Mouse (Mus musculus) brain, embryonic 18.5 days (tissue): ENCODE data around the gene Pde10a.

ENCODE experiments used
- DNase-seq: peaks from one replicate; pipeline ENCODE4 v3.0.0-alpha.2; 2012; ENCODE audit warnings: low read depth, low spot score

Gene Pde10a

GRCm38 (mm10) chr17:8892193-8892985 is 367.2 kb downstream of the Pde10a start:
- DNase-seq: no peak

GRCm38 (mm10) chr17:8895991-8896390 is 370.8 kb downstream of the Pde10a start:
- DNase-seq: no peak

- no peak for DNase-seq
These were observed 372.6 kb downstream of the Pde10a start for GRCm38 (mm10) chr17:8897749-8898148.

- no peak for DNase-seq
These were observed 373.0 kb downstream of the Pde10a start for GRCm38 (mm10) chr17:8898221-8898620.

DNA sequence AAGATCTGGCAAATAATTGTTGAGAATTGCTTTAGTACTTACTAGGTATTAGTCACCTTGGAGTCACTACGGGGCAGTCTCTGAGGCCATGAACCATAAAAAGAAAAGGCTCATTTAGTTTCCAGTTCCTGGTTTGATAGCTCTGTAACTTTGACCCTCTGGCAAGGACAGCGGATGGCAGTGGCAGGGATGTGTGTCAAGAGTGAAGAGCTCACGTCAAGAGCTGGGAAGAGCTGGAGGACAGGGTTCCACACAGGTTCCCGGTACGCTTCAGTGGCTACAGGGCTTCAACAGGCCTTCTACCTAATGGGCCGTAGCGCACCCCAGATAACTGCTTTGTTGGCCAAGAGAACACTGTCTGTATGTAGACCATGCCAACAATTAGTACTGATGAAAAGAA is 374.0 kb downstream of the Pde10a start:
- no peak for DNase-seq

DNA sequence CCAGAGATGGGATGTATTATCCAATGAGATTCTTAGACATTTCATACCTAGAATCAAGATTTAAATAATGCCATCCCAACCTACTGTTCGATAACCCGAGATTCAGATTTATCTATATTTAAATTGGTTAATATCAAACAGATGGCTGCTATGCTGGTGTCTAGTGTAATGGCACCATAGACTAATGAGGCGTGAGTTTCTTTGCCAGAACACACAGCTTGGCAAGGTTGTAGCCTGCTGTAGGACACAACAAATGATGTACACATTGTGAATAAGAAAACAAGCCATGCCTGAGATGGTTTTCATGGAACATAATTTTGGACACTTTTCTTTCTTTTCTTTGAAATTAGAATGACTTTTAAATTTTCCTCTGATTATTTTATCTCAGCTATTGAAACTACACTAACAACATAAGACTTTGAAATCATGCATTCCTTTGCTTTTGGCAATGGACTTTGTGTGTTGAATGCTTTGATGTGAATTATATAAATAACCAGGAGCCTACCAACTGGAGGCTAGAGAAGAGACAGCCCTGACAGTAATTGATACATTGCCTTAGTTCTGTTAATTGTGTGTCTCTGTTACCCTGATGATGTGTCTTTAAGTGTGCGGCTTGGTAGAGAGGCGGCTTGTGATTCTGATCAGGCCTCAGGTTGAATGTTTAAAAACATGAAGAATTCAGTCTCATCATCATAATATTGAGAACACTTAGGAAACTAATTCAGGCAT is 378.5 kb downstream of the Pde10a start:
- no peak for DNase-seq

DNA sequence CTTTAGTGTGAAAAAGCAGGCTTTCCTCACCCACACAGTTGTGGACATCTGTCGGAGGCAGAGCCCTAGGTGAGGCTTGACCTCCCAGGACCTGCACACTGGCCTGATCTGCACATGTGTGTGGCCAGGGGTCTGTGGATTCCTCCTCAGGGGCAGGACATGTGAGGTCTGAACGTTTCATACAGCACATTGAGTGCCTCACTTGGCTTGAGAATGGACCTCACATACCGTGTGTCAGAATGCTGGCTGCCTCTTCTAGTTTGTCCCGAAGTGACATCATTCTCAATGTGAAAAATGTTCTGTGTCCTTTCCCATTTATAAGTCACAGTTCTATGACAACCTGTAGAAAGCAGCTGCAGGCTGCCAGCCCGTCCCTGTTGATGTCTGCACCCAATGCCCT is 385.4 kb downstream of the Pde10a start:
- no peak for DNase-seq

DNA sequence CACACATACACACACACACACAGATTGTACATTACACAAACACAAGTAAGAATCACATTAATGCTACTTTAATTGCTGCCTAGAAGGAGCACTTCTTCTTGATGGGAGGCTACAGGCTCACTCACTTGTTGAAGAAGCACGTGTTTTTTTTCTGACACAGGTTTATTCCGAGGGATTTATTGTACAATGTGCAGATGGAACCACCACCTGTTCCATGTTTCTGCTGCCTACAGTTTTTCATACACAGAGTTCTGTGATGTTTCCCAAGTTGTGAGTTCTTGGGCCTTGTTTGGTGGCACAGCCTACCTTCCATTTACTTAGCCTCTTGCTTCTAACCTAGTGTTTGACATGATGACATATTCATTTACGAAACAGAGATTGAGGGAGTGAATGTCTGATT is 387.8 kb downstream of the Pde10a start:
- no peak for DNase-seq

GRCm38 (mm10) chr17:8915693-8916092 is 390.5 kb downstream of the Pde10a start:
- no peak for DNase-seq

DNA sequence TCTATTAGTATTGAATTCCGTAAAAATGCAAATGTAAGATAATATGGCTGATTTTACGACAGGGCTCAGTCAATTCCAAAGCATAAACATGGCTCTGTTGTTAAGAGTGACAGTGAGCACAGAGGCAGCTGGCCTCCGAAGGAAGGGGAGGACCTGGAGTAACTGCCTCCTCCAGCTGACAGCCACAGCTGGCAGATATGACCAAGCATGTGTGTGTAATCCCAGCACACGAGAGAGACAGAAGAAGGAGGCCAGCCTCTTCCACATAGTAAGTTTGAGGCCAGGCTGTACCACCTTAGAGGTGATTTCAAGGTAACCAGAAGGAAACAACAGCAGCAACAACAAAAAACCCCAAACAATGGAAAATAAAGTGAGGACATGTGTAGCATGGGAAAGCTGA is 397.9 kb downstream of the Pde10a start:
- DNase-seq: no peak

GRCm38 (mm10) chr17:8923727-8924126 is 398.6 kb downstream of the Pde10a start:
- no peak for DNase-seq

DNA sequence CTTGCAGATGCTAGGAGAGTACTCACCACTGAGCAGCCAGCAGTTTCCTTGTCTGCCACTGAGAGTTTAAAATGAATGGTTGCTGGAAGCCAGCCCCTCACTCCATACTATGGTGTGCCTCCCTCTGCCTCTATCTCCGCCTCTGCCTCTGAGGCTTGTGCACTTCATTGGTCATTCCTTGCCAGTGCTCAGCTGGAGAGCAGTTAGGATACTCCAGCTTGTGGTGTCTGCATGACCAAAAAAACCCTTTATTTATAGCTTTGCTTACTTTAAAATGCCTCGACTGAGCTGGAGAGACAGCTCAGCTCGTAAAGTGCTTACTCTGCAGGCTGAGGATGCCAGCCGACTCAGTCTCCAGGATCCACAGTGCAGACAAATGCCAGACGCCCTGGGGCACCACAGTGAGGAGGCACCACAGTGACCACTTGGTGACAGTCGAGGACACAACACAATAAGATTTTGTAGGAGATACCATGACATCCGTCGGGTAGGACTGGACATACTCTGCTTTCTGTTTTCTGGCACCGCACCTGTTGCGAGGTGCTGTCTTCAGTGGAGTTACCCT is 400.7 kb downstream of the Pde10a start:
- DNase-seq: no peak

GRCm38 (mm10) chr17:8928560-8928959 is 403.4 kb downstream of the Pde10a start:
- DNase-seq: no peak

DNA sequence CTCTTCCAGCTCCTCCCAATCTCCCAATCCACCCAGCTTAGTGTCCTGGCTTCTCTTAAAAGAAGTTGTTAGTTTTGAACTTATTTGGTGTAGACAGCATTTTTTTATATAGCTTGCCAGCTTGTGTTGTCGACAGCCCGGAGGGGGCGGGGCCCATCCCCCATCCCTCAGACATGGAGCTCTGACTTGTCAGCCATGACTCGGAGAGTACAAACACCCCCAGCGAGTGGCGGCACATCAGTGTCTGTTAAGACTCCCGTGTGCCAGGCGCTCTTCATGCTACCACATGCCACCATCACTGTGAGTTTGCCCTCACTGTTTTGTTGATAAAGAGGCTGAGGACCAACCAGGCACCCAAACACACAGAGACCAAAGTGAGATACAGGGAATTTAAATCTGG is 404.5 kb downstream of the Pde10a start:
- no peak for DNase-seq

DNA sequence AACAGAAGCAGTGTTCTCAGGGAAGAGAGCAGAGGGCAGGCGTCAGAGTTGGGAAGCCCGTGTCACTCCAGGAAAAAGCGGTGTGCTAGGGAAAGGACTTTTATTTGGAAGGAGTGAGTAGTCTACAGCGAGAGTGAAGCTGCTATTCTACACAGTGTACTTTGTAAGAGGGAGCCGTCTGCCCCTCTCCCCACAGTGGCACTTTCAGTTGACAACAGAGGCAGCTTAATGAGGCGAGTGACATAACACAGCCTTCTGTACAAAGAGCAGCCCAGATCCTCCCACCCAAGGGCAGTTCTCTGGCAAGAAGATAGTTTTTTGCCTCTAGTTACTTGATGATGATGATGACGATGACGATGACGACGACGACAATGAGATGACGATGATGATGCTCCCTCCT is 410.4 kb downstream of the Pde10a start:
- no peak for DNase-seq

GRCm38 (mm10) chr17:8936603-8937002 is 411.4 kb downstream of the Pde10a start:
- peak; percentile 42 for DNase-seq

GRCm38 (mm10) chr17:8951588-8951987 is 426.4 kb downstream of the Pde10a start:
- no peak for DNase-seq

DNA sequence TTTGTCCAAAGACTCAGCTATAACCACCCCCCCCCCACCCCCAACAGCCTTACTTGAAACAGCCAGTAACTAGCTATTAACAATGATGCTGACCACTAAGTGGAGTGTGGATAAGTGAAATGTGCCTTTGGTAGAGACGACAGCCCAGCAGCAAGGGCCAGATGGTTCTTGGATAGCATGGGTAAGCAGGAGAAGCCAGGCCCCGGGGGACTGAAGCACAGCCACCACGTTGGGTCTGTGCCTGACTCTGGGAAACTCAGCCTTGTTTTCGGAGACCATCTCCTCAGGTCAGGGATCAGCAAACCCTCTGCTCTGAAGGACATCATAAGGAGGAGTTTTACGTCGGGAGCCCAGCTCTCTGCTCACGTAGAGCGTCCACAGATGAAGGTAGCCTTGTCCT is 427.8 kb downstream of the Pde10a start:
- DNase-seq: no peak

DNA sequence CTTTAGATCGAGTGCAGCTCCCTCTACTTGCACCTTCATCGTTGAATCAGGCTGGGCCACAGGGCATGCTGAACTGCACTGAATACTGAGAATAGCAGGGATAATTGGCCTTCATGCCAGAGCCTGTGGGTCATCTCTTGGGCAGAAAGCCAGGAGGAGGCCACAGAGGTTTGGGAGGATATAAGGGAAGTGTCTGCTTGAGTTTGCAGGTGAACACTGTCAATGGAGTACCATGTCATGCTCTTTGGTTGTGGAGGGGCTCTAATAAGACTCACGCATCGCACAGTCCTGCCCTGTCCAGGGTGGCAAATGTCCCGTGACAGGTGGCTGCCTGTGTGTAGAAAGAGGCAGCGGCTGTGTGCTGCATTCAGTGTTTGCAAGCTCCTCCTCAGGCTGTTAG is 433.0 kb downstream of the Pde10a start:
- DNase-seq: no peak

- no peak for DNase-seq
These were observed 435.2 kb downstream of the Pde10a start for GRCm38 (mm10) chr17:8960386-8960785.

DNA sequence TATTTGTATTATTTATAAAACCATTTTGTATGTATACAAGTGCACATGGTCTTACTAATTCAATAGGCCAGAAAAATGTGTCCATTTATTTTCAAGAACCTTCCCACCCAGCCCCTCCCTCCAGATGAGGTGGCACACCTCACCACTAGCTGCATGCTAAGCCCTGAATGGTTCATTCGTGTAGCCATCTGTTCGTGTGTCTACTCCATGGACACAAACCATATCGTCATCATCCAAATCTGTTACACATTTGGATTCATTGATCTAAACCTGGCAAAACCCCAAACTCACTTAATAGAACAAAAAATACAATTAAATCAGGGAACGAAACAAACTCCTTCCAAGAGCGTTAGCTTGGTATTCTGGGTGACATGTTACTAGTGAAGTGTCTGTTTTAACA is 435.9 kb downstream of the Pde10a start:
- no peak for DNase-seq

- no peak for DNase-seq
These were observed 436.5 kb downstream of the Pde10a start for GRCm38 (mm10) chr17:8961644-8962043.

DNA sequence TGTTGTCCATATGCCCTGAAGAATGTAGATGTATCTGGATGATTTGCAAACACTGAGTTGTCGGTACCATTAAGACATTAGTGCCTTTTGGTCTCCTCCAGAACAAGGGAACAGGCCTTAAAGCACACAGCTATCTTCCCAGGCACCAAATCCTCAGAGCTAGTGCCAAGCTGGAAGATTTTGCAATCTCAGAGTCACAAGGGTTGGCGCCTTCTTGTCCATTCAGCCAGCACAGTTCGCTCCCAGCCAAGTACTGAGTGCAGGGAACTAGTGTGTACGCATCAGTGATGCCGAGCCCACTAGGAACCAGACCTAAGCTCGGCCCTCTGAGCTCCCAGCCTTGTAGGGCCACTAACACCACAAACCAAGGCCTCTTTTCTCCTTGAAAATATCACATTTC is 440.0 kb downstream of the Pde10a start:
- no peak for DNase-seq
